Mouse (Mus musculus) MEL (cell line): ENCODE results near the gene Srgap1.

Experiments
- CHD2 ChIP-seq: IDR thresholded peaks from 2 replicates; pipeline ENCODE4 v1.6.1; 2011; ENCODE audit warnings: low read length, improper control_type of control experiment
- CTCF ChIP-seq, 3 experiments: IDR thresholded peaks in 2 of 3; conservative IDR thresholded peaks in 1 of 3; 2 replicates each; pipeline ENCODE4 v1.5.1; 2011 to 2012; ENCODE audit warnings: low read length in 3 of 3, low read depth in 2 of 3, mild to moderate bottlenecking in 2 of 3, improper control_type of control experiment in 1 of 3, inconsistent platforms in 1 of 3, mixed read lengths in 1 of 3, moderate library complexity in 1 of 3; ENCODE audit not compliant: control insufficient read depth in 1 of 3, insufficient read depth in 1 of 3, poor library complexity in 1 of 3, severe bottlenecking in 1 of 3
- E2F4 ChIP-seq: IDR thresholded peaks from 2 replicates; pipeline ENCODE4 v1.6.1; 2011; ENCODE audit warnings: low read depth, low read length, improper control_type of control experiment, borderline replicate concordance
- ELF1 ChIP-seq: IDR thresholded peaks from 2 replicates; pipeline ENCODE4 v1.6.1; 2014; ENCODE audit warnings: low read depth, mild to moderate bottlenecking, inconsistent platforms, low read length, improper control_type of control experiment, moderate library complexity
- EP300 ChIP-seq, 2 experiments: IDR thresholded peaks; 2 replicates each; pipeline ENCODE4 v1.6.1; 2011; ENCODE audit warnings: improper control_type of control experiment in 2 of 2, low read length in 2 of 2, low read depth in 1 of 2, mild to moderate bottlenecking in 1 of 2
- GATA1 ChIP-seq: IDR thresholded peaks from 2 replicates; pipeline ENCODE4 v1.6.1; 2011; ENCODE audit warnings: low read depth, low read length, improper control_type of control experiment
- JUND ChIP-seq: IDR thresholded peaks from 2 replicates; pipeline ENCODE4 v1.6.1; 2011; ENCODE audit warnings: low read depth, mild to moderate bottlenecking, improper control_type of control experiment, low read length
- MAX ChIP-seq: IDR thresholded peaks from 2 replicates; pipeline ENCODE4 v1.6.1; 2011; ENCODE audit warnings: low read length, improper control_type of control experiment
- POLR2A ChIP-seq, 2 experiments: IDR thresholded peaks; 2 replicates each; pipeline ENCODE4 v1.6.1; 2011 to 2012; ENCODE audit warnings: low read length in 2 of 2, mild to moderate bottlenecking in 2 of 2, control low read depth in 1 of 2, improper control_type of control experiment in 1 of 2, low read depth in 1 of 2, moderate library complexity in 1 of 2; ENCODE audit not compliant: control insufficient read depth in 1 of 2, insufficient read depth in 1 of 2, poor library complexity in 1 of 2
- SMC3 ChIP-seq: IDR thresholded peaks from 2 replicates; pipeline ENCODE4 v1.6.1; 2011; ENCODE audit warnings: low read depth, low read length, improper control_type of control experiment
- TAL1 ChIP-seq: IDR thresholded peaks from 2 replicates; pipeline ENCODE4 v1.6.1; 2012; ENCODE audit warnings: mild to moderate bottlenecking, inconsistent platforms, low read length, moderate library complexity, mixed read lengths
- USF1 ChIP-seq: IDR thresholded peaks from 2 replicates; pipeline ENCODE4 v1.6.1; 2014; ENCODE audit warnings: low read depth, mild to moderate bottlenecking, inconsistent platforms, low read length, improper control_type of control experiment, moderate library complexity
- USF2 ChIP-seq, 2 experiments: IDR thresholded peaks; 2 replicates each; pipeline ENCODE4 v1.6.1; 2011 to 2012; ENCODE audit warnings: improper control_type of control experiment in 2 of 2, low read length in 2 of 2, borderline replicate concordance in 1 of 2, inconsistent platforms in 1 of 2, low read depth in 1 of 2, mild to moderate bottlenecking in 1 of 2; ENCODE audit not compliant: insufficient read depth in 1 of 2

DNA sequence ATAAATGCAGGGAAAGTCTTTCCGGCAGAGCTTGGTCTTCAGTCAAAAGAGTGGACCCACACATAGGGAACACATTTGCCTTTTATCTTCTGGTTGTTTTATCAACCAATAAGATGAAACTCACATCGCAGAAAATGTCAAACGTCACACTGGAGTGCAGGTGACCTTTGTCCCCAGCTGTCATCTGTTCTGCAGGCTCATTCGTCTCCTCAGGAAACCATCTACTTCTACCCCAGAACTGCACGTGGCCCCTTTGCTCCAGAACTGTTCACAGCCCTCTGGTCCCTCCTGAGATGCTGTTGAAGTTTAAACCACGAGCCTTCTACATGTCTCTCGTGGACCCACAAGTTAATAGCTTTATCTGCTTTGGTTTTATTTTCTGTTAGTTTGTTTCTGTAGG lies 168.3 kb downstream of the Srgap1 start:
- TF ChIP-seq TAL1 (no peak), ELF1 (no peak), MAX (no peak), GATA1 (no peak), POLR2A (IDR thresholded peaks at IDR 0.05; ENCODE audit: control insufficient read depth in 1 of 2, insufficient read depth in 1 of 2, low read depth in 1 of 2, low read length in 2 of 2, poor library complexity in 1 of 2) (no peak), CTCF (IDR thresholded peaks at IDR 0.05 in 2 of 3, conservative IDR thresholded peaks at IDR 0.05 in 1 of 3; ENCODE audit: control insufficient read depth in 1 of 3, insufficient read depth in 1 of 3, low read depth in 2 of 3, low read length in 3 of 3, poor library complexity in 1 of 3, severe bottlenecking in 1 of 3) (no peak), EP300 (IDR thresholded peaks at IDR 0.05; ENCODE audit: low read depth in 1 of 2, low read length in 2 of 2) (no peak), CHD2 (no peak), USF1 (no peak), E2F4 (no peak), USF2 (IDR thresholded peaks at IDR 0.05; ENCODE audit: borderline replicate concordance in 1 of 2, insufficient read depth in 1 of 2, low read depth in 1 of 2, low read length in 2 of 2) (no peak), JUND (no peak), SMC3 (no peak)
